Mouse (Mus musculus): ENCODE measurements around the gene Gm43064.
"Not testable (repeated sequence)": the region's sequence is repeated elsewhere in the genome, so short reads cannot be mapped to it uniquely, and the experiment has no call there.

The Gm43064 gene

DNA sequence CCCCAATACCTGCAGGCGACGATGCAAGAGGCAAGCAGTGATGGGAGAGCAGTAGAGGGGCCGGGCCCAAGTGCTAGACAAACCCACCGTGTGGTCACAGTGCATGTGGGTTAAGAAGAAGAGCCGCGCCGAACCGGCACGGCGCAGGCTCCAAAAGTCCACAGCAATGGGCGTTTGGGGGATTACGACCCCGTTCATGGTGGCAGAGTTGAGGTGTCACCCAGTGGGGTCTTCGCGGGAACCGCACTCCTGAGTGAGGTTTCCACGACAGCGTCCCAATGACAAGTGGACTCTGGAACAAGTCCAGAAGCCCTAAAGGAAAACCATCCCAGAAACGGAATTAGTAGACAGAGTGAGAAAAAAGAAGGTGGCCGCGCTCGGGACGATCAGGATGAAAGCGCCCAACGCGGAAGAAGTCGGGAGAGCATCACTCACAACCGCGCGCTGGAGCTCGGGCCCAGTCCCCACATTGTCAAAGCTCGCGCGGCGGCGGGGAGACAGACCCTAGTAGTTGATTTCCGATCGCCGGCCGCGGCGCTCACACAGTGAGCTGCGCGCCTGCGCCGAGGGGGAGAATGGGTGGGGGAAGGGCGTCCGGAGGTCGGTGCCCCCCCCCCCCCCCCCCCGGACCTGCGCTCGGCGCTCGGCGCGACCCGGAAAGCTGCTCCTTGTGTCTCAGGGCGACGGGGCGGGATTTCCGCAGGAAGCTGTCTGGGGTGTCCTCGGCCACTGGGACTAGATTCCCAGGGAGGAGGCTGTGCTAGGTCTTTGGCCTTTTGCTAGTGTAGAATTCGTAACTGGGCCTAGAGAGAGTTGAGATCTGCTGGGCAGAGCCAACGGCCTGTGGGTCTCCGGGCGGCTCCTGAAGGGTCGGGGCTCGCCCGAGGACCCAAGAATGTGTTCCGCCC, at the start of gene Gm43064, which contains the start of the genes Dclre1b and Ap4b1:
Gene Gm43064, plus strand, starts transcription at position 683 of the 908 bp plus-strand sequence.
Gene Dclre1b, minus strand, starts transcription at position 554 of the 908 bp plus-strand sequence.
Gene Ap4b1, plus strand, starts transcription at position 630 of the 908 bp plus-strand sequence.
- DNase-seq (ENCODE audit: inconsistent age in 2 of 2, low spot score in 1 of 2): peak; percentile 91 to 95

DNA sequence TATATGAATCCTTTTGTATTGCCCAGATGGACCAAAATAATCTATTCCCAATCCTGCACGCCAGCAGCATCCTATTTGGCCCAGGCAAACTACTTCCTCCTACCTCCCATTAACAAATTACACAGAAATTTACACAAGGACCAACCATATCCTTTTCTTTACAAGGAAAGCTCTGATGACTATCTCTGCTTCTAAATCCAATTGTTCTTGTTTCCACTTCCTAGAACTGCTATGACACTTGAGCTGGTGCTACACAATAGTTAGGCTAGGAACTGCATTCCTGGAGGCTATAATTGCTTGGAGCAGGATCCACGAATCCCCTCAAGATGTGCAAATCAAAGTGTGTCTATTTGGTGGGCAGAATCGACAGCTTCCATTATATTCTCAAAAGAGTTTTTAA, 42.6 kb upstream of the Gm43064 start:
- DNase-seq (ENCODE audit: inconsistent age in 2 of 2, low spot score in 1 of 2): no peak

DNA sequence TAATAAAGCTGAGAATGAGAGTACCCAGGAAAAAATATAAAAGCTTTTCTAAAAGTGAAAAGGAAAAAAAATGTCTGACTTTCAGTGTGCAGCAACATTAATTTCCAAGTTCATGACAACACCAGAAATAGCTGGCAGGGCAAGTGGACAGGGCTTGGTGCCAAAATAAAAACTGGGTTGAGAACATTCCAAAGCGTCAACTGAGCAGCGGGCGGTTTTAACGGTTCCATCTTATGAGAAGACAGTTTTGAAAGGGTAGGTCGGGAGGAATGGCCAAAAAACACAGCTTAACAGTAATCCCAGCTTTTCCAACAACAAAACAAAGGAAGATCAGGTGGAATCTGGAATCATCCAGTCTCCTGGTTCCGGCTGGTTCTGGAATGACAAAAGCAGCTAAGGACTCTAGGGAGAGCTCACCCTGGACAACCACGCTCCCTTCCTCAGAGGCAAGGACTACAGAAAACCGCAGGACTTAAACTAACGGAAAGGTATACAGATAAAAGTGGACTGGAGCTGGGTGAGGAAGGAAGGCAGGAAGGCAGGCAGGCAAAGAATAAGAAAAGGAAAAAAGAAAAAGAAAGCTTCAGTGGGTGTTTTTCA, 37.7 kb upstream of the Gm43064 start:
- peak; percentile 84 to 95 for DNase-seq (ENCODE audit: inconsistent age in 2 of 2, low spot score in 1 of 2)

DNA sequence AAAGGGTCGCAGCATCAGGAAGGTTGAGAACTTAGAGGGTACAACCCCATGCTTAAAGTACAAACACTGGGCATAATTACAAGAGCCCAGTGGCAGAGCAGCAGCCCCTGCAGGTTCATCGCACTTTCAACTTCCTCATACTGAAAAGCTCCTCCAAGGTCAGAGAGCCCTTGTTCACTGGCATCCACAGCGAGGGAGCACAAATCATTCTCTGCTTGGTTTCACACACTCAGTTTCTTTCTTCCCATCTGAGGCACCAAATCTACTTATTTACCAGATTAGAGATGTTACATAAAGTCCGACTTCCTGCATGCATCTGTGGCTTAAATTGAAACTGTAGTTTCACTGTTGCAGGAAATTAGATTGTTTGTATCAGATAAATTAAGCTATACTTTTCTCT, 36.5 kb upstream of the Gm43064 start:
- peak; percentile 28 to 74 for DNase-seq (ENCODE audit: inconsistent age in 2 of 2, low spot score in 1 of 2)

DNA sequence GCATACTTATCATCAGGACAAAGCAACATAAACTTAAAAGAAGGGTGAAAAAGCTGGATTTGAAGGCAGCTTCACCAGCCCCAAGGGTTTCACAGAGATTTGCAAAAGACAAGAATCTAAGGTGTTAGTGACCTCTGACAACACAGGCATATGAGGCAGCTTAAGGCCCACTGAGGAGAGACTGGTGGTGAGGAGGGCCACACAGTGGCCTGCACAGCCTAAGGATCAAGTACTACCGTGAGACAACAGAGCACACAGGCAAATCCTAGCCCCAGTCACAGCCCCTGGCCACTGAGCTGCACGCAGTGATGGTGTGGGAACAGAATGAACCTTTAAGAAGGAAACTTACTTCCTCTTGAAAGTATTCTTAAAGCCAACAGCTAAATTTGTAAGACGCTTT, 35.9 kb upstream of the Gm43064 start:
- peak in 1 of 2 experiments; percentile 40 for DNase-seq (ENCODE audit: inconsistent age in 2 of 2, low spot score in 1 of 2)

DNA sequence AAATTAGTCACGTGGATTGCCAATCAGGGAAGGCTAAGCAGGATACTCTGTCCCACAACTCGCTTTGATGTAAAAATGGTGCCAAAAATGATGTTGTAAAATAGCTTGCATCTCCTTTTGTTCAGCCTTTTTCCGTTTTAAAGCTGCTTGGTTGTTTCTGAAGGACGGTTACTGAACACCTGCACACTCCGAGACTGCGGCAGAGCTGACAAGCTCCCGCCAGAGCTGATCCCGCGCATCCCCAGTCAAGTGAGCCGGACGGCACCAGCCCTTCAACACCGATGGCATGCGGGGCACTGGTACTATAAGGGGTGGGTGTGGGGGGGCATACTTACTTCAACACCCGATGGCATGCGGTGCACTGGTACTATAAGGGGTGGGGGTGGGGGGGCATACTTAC, 35.4 kb upstream of the Gm43064 start:
- no peak for DNase-seq (ENCODE audit: inconsistent age in 2 of 2, low spot score in 1 of 2)

DNA sequence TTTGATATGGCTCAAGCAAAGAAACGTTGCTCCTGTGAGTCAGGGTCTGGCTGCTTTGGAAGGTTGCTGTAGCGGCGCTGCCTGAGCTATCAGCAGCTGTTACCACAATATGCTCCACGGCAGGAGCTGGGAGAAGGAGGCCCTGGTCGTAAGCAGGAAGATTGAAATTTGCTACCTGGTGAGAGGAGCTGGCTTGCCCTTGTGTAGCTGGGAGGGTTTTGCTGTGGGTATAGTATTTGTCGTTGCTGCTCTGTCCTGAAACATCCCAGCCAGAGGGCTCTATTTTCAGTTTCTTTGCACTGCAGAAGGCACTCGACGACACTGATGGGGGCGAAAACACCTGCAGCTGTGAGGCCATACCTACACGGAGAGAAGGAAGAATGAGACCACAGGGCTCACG, 31.4 kb upstream of the Gm43064 start:
- DNase-seq (ENCODE audit: inconsistent age in 2 of 2, low spot score in 1 of 2): peak in 1 of 2 experiments; percentile 16

DNA sequence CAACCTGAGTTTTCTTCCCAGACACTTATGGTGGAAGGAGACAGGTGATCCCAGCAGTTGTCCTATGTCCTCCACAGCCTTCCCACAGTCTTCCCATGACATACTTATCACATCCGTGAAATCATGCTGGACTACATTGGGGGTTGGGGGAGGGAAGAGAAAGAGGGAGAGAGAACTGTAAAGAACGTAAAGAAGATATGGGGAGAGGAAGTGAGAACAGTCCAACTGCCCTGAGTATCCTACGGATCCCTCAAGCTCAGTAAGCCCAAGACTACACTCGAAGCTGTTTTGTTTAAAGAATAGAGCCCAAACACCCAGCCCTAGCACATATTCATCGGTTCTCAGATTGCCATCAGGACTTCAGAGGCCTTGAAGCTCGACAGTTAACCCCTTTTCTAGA, 30.7 kb upstream of the Gm43064 start:
- DNase-seq (ENCODE audit: inconsistent age in 2 of 2, low spot score in 1 of 2): peak in 1 of 2 experiments; percentile 17

DNA sequence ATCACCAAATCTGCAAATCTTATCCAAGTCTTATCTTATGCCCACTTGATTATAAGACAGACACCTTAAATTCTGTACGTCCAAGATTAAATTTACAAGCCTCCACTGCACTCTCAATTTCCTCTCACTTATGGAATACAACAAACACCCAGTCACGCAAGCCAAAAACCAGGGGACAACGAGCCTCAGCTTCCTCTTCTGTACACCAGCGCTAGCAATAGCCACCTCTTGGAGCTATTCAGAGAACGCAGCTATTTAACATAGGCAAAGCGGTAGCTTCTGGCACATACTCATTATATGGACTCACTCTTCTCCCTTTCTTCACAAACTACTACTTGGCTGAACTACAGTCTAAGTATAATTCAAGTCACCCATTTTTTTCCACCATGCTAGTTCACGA, 30.2 kb upstream of the Gm43064 start:
- DNase-seq (ENCODE audit: inconsistent age in 2 of 2, low spot score in 1 of 2): peak in 1 of 2 experiments; percentile 16

DNA sequence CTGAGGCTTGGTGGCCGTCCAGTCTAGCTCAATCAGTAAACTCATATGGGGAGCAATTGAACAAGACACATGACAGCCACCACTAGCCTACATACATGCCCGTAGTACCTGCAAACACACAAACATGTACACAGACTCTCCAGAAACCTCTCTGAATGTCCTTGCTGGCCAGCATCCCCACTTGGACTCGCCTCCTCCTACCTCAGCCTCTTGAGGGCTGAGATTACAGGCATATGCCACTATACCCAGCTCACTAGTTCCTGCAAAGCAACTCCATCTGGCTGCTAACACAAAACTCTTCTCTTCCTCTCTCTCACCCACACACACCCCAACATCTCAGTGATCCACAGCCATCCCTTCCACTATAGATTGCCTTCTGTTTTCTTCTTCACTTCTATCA, 29.1 kb upstream of the Gm43064 start:
- DNase-seq (ENCODE audit: inconsistent age in 2 of 2, low spot score in 1 of 2): no peak

DNA sequence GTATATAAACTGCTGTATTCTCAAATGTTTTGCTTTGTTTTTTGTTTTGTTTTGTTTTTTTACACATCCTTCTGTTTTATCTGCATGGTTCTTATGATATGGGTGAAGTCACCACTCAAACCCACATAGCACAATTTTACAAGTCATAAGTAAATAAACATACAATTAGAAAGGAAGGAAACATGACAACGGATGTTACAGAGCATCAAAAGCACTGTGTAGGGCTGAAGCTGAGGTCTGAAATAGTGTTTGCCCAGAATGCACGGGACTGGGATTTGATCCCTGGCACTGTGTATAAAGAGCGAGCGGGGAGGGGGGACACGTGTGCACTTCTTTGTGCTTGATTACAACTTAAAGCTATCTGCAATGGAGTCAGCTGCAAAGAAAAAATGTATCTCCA, 28.6 kb upstream of the Gm43064 start:
- no peak for DNase-seq (ENCODE audit: inconsistent age in 2 of 2, low spot score in 1 of 2)

DNA sequence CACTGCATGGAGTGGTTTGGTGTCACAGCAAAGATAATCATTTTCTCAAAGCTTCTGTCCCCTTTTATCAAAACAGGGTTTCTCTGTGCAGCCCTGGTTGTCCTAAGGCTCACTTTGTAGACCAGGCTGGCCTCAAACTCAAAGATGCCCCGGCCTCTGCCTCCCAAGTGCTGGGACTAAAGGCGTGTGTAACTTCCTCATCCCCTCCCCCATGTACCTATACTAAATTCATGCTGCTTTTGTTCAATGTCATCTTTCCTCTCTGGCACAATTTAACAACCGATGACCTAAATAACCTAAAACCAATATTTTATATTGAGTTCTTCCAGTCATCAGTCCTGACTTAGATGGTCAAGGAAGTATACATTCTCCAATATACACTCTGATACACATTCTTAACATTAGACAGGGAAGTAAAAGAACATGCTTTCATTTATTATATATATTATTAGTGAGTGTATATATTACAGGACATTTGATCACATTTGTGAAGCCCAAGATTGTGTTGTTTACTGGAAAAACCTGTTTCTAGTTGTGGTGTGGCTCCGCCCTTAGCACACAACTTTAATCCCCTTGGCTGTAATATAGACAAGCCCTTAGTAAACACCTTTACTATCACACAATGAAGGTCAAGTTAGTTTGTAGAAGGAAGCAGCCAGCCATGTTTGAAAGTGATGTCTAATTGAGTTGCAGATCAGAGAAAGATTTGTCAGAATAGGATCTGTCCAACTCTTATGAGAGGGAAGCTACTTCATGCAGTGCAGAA, 26.3 kb upstream of the Gm43064 start:
- DNase-seq (ENCODE audit: inconsistent age in 2 of 2, low spot score in 1 of 2): no peak

DNA sequence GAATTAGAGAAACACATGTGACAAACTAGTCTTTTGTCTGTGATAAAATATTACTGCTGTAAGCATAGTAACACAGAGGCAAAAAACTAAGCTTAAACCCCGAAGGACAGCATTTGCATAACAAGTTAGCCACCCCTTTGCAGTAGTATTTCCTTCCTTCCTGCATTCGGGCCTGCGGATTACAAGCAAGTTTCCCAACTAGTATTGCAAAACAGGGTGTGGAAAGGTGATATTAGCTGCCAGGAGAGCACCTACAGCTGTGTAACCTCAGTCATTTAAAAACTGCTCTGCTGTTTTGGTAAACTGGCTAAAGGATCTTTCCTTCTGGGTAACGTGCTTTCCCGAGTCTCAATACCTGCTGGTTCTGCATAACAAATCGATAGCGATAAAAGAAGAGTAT, 22.1 kb upstream of the Gm43064 start:
- peak in 1 of 2 experiments; percentile 61 for DNase-seq (ENCODE audit: inconsistent age in 2 of 2, low spot score in 1 of 2)

DNA sequence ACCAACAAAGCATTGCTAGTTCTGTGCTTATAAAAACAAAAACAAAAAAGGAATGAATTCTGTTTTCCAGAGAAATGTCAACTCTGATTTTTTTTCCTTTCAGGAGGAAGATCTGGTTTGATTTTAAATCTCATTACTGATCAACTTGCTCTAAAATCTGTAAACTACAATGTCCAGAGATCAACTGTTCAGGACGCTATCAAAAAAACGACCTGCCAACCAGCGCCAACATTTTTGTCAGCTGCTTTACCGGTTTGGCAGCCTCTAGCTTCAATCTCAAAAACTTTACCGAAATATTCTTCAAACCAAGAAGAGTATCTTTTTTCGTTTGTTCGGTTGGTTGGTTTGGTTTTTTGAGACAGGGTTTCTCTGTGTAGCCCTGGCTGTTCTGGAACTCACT, 20.3 kb upstream of the Gm43064 start:
- DNase-seq (ENCODE audit: inconsistent age in 2 of 2, low spot score in 1 of 2): no peak

DNA sequence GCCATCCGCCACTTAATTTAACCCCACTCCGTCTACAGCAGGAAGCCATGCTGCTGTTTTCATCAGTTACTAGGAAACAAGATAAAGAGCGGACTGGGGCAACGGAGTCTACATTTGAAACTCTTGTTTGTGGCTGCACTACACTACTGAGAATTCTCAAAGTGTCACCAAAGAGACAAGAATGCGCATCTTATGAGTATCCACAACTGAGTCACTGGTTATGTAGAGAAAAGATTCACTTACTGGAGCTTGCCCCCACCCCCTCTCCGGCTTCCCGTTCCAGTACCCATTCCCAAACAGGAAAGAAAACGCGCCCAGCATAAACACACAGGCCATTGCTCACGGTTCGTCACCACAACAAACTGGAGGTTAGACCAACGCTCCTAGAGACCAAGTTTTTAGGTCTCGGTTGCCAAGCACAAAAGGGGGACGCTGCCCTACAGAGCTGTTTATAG, 19.5 kb upstream of the Gm43064 start:
- DNase-seq (ENCODE audit: inconsistent age in 2 of 2, low spot score in 1 of 2): peak in 1 of 2 experiments; percentile 50

DNA sequence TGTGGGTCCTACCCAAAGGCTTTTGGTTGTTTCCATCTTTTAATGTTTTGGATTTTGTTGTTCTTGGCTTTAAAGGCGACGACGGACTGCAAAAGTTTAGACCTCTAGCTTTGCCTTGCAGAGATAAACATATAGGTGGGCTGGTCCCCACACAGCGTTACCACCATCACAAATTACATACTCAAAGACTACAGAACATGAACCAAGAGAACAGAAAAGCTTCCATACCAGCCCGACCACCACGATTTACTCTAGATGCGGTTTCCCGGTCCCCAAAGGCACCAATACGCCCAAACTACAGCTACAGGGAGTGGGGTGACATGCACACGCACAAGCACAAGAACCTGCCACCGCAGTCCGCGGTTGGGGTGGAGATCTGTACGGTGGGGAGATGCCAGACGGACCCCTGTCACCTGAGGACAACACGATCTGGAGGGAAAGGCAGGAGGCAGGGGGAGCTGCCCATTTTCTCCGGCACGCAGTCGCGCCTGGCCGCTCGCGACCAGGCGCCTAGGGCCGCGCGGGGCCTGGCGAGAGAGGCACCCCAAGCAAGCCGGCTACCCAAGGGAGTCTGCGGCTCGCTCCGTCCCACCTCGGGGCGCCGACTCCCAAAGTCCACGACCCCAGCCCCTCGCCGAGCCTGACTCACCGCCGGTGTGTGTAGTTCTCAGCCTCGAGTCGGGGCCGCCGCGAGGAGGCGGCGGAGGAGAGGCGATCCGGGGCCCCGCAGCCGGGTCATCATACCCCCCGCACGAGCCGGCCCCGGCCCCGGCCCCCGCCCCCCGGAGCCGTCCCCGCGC, 18.8 kb upstream of the Gm43064 start:
- DNase-seq (ENCODE audit: inconsistent age in 2 of 2, low spot score in 1 of 2): peak; percentile 40 to 84

DNA sequence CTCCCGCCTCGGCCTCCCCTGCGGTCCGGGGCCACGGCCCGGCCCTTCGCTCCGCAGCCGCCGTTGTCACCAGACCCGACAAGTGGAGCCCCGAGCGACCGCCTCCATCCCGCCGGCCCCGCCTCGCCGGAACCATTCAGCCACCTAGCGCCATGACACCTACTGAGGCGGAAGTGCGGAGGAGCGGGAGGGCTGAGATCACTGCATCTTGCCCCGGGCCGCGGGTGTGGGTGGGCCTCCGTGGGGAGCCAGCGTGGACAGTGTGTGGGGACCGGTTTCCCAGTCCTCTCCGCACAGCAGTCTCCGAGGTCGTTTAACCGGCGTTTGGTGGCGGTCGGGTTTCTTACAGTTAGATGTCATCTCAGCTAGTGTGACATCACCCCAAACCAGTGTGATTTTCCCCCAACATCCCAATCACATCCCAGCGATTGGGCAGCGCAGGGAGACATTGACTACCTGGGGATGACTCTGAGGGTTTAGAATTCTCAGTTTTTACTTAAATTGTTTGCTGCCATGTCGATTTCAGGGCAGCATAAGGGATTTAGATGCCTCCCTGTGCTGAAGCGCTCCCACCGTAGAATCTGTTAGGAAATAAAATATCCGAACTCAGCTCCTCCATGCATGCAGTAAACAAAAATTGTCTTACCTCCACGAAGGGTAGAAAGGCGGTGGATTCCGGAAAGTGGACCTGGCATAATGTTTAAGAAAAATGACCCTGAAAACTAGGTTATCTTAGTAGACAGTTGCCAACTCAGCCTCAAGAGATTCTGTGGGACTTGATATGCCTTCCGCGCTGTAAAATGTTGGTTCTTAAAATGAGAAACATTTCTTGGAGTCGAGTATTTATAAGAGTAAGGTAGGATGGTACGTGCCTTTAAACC, 17.9 kb upstream of the Gm43064 start, which contains the start of gene Hipk1:
Gene Hipk1, minus strand, starts transcription at position 334 of the 881 bp plus-strand sequence.
- DNase-seq (ENCODE audit: inconsistent age in 2 of 2, low spot score in 1 of 2): peak; percentile 96 to 98

DNA sequence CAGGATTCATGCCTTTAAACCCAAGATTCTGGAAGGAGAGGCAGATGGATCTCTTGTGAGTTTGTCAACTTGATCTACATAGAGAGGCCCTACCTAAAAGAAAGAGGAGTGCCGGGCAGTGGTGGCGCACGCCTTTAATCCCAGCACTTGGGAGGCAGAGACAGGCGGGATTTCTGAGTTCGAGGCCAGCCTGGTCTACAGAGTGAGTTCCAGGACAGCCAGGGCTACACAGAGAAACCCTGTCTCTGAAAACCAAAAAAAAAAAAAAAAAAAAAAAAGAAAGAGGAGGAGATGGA, 17.3 kb upstream of the Gm43064 start:
- DNase-seq (ENCODE audit: inconsistent age in 2 of 2, low spot score in 1 of 2): not testable (repeated sequence)

DNA sequence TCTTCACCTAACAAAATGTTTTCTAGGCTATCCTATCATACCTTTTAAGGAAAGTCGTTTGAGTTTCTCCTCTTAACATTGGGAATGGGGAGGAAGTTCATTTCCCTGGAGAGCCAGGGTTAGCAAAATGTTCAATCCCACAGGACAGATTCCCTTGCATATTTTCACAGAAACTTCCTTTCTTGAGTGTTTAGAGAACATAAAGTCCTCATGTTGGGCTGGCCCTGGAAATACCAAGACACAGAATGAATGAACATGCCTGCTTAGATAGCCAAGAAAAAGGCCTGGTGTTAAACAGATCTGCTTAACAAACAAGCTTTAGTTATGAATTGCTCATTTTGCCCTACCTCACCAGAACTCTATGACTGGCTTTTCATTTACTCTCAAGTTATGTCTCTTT, 16.8 kb upstream of the Gm43064 start:
- DNase-seq (ENCODE audit: inconsistent age in 2 of 2, low spot score in 1 of 2): no peak

DNA sequence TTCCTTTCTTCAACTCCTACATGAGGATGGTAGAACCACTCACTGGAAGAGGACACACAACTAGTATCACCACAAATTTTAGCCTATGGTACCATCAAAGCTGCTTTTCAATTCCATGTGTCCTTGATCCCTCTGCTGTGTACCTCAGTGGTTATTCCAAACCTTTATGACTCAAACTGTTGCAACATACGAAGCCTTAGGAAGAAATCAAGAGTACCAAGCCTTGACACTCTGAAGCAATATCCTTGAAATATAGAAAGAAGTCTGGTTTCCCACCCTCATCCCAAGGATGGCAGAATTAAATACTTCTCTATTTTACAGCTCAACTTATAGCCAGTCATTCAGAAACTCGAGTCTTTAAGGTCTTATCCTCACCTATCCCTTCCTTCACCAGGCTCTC, 13.0 kb upstream of the Gm43064 start:
- DNase-seq (ENCODE audit: inconsistent age in 2 of 2, low spot score in 1 of 2): no peak

All from adrenal gland, adult (tissue).